Mouse (Mus musculus) adrenal gland, postnatal 25 days (tissue): Measurements from ENCODE around the gene Lrrc20. TPM values are rescaled to one million over a fixed set of nuclear protein-coding genes. Genes with fewer than 3 reads are reported as not detected.
"Not testable (repeated sequence)": the region's sequence is repeated elsewhere in the genome, so short reads cannot be mapped to it uniquely, and the experiment has no call there.

Source experiments
- DNase-seq: peaks from one replicate; pipeline ENCODE4 v3.0.0; 2021; ENCODE audit warnings: mixed read lengths
- long read RNA-seq: library from polyadenylated mRNA; stranded (forward); transcript quantifications from one replicate; pipeline ENCODE4 v2.0.0, GENCODE M21; 2021
- total RNA-seq: library from RNA; stranded (reverse); gene quantifications from 2 replicates; pipeline ENCODE4 v1.2.3, GENCODE M21; 2021

Gene Lrrc20
- 22.6 and 28.9 TPM in 2 replicates for total RNA-seq
- long read RNA-seq, partial matches to known transcripts: 1 of 9 reads
- long read RNA-seq, other reads (novel, unspliced or antisense): 7 of 9 reads

GRCm38 (mm10) chr10:61475594-61476439 is at the start of gene Lrrc20:
Lrrc20 (plus strand) TSS chr10:61475801.
- DNase-seq: peak; percentile 95

GRCm38 (mm10) chr10:61426251-61426757 is 49.3 kb upstream of the Lrrc20 start:
- DNase-seq: no peak

GRCm38 (mm10) chr10:61427951-61428350 is 47.6 kb upstream of the Lrrc20 start:
- DNase-seq: no peak

GRCm38 (mm10) chr10:61428416-61428815 is 47.2 kb upstream of the Lrrc20 start:
- DNase-seq: no peak

GRCm38 (mm10) chr10:61429043-61429442 is 46.6 kb upstream of the Lrrc20 start:
- no peak for DNase-seq

GRCm38 (mm10) chr10:61431375-61431774 is 44.2 kb upstream of the Lrrc20 start:
- no peak for DNase-seq

- no peak for DNase-seq
Observed at GRCm38 (mm10) chr10:61440202-61440800, 35.3 kb upstream of the Lrrc20 start.

- DNase-seq: no peak
Observed at GRCm38 (mm10) chr10:61443456-61443855, 32.1 kb upstream of the Lrrc20 start.

GRCm38 (mm10) chr10:61443876-61444275 is 31.7 kb upstream of the Lrrc20 start:
- DNase-seq: no peak

GRCm38 (mm10) chr10:61445016-61445415 is 30.6 kb upstream of the Lrrc20 start:
- DNase-seq: no peak

- DNase-seq: no peak
Observed at GRCm38 (mm10) chr10:61447581-61448353, 27.8 kb upstream of the Lrrc20 start.

GRCm38 (mm10) chr10:61448834-61449233 is 26.8 kb upstream of the Lrrc20 start:
- DNase-seq: no peak

- no peak for DNase-seq
Observed at GRCm38 (mm10) chr10:61451463-61451930, 24.1 kb upstream of the Lrrc20 start.

- DNase-seq: peak; percentile 42
Observed at GRCm38 (mm10) chr10:61451931-61452617, 23.5 kb upstream of the Lrrc20 start.

GRCm38 (mm10) chr10:61452645-61453044 is 23.0 kb upstream of the Lrrc20 start, which contains the start of gene Eif4ebp2:
Eif4ebp2 (minus strand) TSS chr10:61452661.
- peak; percentile 98 for DNase-seq

GRCm38 (mm10) chr10:61453171-61453570 is 22.4 kb upstream of the Lrrc20 start:
- DNase-seq: not testable (repeated sequence)

- DNase-seq: no peak
Observed at GRCm38 (mm10) chr10:61457182-61457581, 18.4 kb upstream of the Lrrc20 start.

GRCm38 (mm10) chr10:61465009-61465408 is 10.6 kb upstream of the Lrrc20 start:
- no peak for DNase-seq

- DNase-seq: no peak
Observed at GRCm38 (mm10) chr10:61466242-61466641, 9.4 kb upstream of the Lrrc20 start.

- no peak for DNase-seq
Observed at GRCm38 (mm10) chr10:61466873-61467272, 8.7 kb upstream of the Lrrc20 start.

GRCm38 (mm10) chr10:61468900-61469299 is 6.7 kb upstream of the Lrrc20 start:
- DNase-seq: no peak

- no peak for DNase-seq
Observed at GRCm38 (mm10) chr10:61473640-61474039, 2.0 kb upstream of the Lrrc20 start.
